Mouse (Mus musculus): Measurements from ENCODE around the gene Sirpa. TPM values are rescaled to one million over a fixed set of nuclear protein-coding genes. Genes with fewer than 3 reads are reported as not detected.

The Sirpa gene
- 1 to 10 TPM; 4.0 to 9.7 (median 5.3) TPM for total RNA-seq (2022)

DNA sequence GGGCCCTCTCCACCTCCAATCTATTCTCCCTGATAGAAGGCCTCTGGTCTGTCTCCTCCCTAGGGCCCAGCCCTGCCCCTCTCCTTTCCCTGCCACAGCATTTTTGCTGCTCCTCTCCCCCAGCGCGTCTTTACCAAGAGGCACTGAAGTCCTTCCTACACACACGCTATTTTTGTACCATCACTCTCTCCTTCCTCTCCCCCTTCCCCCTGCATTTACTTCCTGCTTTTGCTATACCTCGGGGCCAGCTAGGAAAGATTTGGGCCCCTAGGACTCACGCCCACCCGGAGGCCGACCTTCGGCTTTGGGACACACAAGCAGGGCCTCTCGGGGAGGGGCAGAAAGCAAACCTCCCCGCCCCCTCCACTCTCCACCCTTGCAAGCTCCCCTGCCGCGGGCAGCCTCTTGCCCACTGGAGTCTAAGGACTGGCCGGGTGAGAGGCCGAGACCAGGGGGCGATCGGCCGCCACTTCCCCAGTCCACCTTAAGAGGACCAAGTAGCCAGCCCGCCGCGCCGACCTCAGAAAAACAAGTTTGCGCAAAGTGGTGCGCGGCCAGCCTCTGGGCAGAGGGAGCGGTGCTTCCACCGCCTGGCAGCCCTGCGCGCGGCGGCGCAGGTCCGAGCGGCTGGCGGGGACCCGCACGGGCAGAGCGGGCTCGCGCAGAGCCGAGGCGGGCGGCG is at the start of gene Sirpa:
Gene Sirpa, plus strand, starts transcription at position 377 of the 682 bp plus-strand sequence.
- peak; percentile 64 to 70 for DNase-seq (ENCODE audit: low spot score in 2 of 2)

DNA sequence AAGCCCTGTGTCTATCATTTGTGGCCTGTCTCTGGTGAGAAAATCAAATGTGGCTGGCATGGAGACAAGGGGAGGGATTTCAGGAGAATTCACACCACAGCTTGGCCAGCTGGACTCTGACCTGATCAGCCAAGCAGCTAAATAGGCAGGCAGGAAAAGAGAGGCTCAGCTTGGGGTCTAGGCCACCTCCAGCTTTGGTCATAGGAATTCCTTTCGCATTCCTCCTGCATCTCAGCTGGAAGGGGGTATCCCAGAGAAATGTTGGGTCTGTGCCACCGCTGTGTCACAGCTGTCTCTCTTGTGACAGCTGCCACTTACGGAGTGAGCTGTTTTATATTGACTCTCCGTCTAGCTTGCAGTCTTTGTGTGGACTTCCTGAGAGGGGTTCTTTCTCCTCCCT is 48.2 kb upstream of the Sirpa start:
- no peak for DNase-seq (ENCODE audit: low spot score in 2 of 2)

DNA sequence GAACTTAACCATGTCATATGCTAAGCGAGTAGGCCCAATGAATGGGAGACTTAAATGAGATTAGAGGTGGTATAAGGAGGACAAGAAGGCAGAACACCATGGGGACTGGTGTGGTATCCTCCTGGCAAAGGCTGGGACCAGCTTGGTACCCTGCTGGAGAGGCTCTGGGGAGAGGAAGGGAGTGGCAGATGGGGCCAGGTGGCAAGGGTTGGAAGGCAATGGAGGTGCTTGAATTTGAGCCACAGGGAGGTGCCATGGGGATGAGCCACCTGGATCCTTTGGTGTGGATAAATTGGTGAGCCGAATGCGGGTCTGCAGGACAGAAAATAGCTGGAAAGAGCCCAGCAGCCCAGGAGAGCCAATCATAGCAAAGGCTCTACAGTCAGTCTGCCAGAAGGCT is 47.7 kb upstream of the Sirpa start:
- DNase-seq (ENCODE audit: low spot score in 2 of 2), result no peak

DNA sequence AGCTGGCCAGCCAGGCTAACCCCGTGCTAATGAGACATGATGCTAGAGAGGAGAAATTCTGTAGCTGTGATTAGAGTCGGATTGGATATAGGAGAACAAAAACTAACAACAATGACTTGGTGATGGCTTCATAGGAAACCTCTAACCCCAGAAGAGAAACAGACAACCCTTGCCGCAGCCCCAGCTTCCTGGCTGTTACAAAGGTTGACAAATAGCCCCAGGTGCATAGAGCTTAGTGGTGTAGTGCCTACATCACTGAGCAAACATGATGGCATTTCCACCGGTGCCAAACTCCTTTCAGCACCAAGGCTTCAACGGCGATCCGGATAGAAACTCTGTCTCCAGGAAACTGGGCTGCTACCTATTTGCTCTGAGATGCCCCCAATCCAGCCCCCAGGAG is 47.0 kb upstream of the Sirpa start:
- DNase-seq (ENCODE audit: low spot score in 2 of 2), result no peak

DNA sequence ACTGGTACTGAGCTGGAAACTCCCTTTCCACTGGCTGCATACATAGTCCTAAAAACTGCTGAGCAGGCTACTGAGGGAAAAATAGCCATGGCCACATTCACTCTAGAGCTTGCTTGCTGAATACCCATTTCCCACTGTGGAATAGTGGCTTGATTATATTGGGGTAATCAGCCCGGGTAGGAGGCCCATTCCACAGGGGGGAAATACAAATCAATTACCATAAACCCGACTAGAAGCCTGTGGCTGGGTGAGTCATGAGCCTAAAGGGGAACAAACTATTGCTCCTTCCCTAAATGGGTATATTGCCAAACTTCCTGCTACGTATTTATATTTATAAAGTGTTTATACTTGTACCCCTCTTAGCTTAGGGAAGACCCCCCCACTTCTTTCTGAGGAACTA is 45.9 kb upstream of the Sirpa start:
- no peak for DNase-seq (ENCODE audit: low spot score in 2 of 2)

DNA sequence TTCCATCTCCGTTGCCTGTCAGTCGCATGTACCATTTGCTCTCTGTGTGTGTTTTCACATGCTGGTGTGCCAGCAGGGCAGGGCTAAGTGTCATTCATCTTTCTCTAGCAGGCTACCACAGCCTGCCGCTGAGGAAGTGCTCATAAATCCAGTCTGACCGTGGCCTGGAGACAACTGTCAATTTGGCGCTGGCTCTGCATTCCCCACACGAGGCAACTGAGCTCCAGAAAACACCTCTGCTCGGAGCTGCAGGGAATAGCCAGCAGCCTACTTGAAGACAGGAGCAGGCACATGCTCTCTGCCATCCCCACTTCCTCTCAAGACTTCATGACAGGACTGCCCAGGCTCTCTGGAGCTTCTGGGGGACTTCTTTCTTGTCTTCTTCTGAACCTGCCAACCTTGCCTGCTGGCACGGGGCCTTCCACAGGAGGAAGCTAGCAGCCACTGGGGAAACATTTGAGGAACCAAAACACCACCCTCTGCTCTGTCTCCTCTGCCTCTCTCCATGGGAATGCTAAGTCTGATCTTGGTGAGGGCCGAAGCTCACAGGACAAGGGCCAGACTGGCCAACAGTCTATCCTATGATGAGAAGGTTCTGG is 43.0 kb upstream of the Sirpa start:
- peak in 1 of 2 experiments; percentile 31 for DNase-seq (ENCODE audit: low spot score in 2 of 2)

DNA sequence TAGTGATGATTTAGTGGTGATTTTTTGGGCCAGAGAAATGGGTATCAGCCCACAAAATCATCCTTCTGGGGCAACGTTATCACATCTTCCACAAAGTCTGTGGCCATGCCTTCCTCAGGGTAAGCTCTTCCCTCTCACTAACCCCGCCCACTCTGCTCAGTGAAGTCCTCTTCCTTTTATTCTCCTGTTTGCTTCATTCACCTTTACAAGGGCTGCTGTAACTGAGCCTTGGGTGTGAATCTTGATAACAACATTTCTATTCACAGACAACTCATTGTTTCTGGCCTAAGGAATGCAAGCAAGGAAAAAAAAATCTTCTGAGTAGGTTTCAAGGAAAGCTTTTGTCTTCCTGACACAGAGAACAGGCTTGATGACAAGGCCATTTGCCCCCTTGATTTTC is 41.9 kb upstream of the Sirpa start:
- DNase-seq (ENCODE audit: low spot score in 2 of 2), result no peak

DNA sequence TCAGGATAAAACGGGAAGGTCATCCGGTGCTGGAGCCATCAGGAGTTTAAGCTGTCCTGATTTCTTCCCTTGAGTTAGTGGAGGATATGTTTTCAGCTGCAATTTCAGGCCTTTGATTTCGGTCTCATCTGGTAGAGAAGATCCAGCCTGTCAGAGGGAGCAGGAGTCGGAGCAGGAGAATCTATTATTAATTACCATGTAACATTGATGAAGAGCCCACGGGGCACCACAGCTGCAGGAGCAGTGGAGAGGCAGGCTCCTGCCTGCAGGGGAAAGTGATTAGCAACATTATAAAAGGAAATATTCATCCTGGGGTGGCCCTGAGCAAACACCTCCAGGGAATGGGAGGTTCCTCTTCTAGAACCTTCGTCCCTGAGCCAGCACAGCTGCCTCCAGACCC is 36.6 kb upstream of the Sirpa start:
- no peak for DNase-seq (ENCODE audit: low spot score in 2 of 2)

DNA sequence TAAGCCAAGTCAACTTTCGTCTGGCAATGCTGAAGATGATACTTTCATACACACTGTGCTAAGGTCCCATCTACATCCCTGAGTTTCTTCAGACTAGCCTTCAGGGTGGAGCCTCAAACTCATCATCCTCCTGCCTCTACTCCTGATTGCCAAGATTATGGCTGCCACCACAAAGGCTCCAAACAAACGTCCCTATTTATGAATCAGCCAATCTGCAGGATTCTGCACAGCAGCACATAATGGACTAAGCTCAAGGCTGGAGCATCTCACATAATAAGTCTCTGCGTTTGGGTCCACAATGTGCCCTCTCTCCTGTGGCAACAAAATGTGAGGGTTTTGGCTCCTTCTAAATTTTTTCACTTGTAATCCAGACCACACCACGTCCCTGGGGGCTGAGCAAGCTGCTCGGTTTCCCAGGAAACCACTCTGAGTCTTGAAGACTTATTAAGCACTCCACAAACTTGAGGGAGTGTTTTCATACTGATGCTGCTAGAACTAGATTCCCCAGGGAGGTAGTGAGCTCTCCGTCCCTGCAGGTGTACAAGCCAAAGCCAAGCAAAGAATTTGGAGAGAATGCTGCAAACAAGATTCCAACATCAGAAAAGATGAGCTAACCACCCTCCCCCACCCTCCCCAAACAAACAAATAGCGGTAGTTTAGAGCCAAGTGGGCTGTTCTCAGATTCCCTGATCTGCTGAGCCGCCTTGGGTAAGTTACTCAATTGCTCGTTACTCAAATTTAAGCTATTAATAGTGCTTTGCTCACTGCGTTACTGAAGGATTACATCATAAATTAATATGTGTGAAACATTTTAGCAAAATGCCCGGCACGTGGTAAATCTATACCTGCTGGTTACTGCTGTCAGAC is 34.4 kb upstream of the Sirpa start:
- DNase-seq (ENCODE audit: low spot score in 2 of 2), result peak; percentile 44 to 57

DNA sequence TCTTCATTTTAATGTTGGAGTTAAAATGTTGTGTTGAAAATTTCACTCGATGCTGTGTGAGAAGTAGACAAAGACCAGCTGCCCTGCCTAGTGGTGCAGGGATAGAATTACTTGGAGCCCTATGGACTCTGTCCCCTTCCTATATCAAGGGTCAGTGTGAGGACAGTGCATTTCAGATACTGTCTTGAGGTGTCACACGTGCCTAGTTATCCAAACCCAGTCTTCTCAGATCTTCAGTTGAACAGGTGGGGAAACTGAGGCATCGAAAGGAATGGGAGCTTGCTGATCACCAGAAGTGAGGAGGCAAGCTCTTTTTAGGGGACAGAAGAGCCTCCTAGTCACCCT is 33.8 kb upstream of the Sirpa start:
- DNase-seq (ENCODE audit: low spot score in 2 of 2), result no peak

DNA sequence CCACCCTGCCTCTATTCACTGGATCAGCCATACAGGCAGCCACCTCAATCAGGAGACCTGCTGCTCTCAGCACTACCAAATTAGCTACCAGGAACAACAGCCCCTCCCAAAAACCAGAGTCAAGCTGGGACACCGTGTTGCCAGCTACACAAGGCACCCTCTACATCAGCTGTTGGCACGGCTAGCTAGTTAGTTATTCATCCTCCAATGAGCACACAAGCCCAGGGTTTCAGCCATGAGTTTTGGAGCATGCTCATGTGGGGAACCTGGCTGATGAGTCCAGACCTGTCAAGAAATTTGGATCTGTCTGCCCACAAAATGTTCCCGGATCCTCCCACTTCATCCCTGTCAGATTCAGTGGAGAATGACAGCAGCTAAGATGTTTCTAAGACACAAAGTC is 30.8 kb upstream of the Sirpa start:
- DNase-seq (ENCODE audit: low spot score in 2 of 2), result no peak

DNA sequence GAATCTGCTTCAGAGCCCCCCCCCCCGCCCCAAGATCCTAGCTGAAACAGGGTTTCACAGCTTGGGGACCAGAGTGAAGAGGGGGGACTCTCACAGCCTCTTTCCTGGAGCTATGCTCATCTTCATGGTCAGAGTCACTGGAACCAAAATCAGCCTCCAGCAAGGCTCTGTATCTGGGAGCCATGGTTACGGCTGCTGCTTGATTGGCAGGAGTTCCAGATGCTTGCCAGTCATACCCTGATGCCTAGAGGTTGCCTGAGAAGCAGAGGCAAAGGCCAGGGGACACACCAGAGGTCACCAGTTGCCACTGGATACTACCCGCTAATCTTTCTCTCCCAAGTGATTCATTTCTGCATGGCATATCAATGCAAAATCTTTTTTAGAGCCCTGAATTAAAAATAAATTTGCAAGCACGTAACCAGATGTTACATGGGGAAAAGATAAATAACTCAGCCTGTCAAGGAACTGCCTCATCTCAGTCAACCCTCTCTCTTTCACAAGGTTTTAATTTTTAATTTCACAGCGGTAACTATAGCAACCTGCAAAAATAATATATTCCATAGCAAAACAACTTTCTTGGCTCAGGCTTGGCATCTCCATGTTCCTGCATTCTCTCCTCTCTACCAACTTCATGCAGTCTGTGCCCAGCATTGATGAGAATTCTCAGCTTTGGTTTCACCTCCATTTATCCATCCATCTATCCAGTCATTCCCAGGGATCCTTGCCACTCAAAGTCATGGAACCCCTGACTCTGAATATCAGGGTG is 28.5 kb upstream of the Sirpa start:
- no peak for DNase-seq (ENCODE audit: low spot score in 2 of 2)

DNA sequence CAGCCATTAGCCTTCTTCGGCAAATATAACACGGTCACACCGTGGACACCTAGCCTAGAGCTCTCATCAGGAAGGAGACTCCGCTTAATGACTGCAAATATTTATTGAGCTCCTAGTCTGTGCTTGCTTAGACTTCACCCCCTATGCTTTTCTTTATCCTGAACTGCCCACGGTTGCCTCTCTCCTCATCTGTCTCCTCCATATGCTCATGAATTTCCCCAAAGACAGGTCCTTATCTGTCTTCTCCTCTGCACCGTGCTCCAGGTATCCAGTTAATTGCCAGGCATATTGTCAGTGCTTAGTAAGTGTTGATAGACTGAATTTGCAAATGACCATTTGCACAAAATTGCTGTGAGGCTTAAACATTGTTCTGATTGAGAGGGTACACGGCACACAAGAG is 23.5 kb upstream of the Sirpa start:
- DNase-seq (ENCODE audit: low spot score in 2 of 2), result no peak

DNA sequence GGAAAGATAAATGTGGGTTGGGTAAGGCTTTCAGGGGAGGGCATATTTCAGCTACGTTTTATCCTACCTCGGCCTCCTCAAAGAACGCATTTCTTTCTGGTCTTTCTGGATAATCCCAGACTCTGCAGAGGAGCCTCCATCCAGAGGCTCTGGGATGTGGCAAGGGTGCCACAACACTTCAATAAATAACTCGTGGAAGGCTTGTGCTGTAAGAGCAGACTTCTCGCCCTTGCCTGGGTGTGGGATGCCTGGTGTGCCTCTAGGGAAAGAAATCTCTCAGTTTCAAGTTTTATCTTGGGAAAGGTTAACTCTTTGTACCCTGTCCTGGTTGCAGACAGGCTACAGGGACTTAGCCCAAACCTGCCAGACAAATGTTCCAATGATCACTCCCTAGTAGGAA is 23.1 kb upstream of the Sirpa start:
- DNase-seq (ENCODE audit: low spot score in 2 of 2), result no peak

DNA sequence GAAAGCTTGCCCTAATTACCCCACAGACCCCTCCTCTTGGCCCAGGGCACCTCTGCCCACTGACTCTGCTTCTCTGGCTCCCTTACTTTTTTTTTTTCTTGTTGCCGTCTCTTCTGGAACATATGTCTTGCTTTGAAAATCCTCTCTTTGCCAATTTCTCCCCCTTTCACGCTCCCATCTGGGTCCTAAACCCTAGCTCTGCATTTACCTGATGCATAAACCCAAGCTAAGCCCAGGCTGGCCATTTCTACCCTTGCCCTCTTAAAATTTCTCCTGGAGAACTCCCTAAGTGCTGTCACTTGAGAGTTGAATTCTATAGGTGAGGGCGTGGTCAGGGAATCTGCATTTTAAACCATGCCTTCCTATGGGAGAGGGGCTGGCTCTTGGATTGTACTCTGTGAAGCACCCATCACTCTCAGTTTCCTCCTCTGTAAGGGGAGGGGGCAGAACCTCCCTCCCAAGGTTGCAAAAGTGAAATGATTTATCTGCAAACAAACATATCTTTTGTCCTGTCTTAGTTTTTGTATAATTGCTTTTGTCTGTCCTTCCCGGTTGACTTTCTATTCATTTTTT is 18.8 kb upstream of the Sirpa start:
- DNase-seq (ENCODE audit: low spot score in 2 of 2), result no peak

DNA sequence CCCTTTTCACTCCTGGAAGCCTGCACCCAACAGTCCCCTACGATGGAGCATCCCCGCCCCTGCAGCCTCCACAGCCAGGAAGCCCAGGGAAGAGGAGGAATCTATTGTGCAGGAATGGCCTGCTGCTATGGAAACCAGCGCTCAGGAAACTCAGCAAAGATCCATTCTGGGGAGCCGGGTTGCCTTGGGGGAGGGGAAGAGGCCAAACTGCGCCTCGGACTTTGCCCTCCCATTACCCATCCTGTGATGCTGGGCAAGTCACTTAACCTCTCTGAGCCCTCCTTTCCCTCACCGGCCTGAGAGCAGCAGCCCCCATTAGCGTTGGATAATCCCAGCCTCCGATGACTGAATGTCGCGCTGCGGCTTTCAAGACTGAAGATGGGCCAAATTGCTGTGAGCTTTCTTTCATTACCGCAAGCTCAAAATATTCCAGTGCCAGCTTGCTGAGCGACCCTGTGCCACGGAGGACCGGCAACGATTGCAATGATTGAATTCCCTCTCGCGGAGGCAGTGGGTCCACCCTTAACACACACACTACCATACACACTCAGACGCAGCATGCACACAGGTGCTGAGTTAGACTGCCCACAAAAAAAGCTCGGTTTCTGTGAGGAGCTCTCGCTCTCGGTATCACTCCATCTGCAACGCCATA is 18.1 kb upstream of the Sirpa start:
- DNase-seq (ENCODE audit: low spot score in 2 of 2), result no peak

DNA sequence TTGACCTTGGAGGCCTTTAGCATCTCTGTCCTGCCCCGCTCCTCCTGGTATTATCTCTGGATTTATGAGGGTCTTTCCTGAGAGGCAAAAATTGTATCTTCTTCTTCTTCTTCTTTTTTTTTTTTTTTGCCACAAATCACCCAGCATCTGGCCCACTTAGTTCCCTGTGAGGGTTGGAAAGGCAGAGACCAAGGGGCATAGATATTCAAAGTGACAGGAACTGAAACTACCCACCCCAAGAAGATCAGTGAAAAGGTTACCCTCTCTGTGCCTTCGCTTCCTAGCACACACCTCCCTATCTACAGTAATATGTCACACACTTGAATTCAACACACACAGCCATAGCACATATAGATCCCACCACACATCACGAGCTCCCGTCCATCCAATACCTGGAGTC is 17.5 kb upstream of the Sirpa start:
- no peak for DNase-seq (ENCODE audit: low spot score in 2 of 2)

DNA sequence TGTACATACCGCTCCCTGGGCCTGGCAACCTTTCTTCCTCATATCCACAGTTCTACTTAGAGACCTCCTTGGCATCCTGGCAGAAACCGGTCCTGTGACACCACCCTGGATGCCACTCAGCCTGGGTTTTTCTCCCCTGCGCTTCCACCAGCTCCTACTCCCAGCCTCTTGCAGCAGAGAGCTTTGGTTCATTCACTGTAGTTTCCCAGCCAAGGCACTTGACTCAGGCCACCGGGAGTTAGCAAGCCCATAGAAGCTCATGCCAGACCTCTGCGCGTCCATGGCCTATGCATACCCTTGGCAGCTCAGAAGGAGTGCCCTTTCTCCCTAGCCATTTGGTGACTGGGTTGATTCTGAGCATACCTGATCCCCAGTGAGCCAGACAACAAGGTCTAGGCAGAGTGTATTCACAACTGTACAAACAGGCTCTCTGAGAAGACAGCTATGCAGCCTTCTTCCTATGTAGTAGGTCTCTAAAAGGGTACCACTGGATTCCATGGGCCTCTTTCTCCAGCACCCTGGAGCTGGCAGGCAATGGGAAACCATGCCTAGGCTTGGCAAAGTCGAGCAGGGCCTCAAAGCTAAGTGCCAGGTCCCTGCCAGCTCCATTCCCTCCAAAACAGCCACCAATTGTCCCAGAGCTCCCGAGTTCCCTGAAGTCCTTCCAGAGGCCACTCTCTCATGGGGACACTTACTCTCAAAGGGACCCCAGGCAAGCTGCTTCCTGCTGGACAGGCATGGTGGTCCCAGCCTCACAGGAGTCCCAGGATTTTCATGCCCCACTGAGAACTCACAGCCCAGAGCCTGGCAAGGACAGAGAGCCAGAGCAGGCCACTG is 15.8 kb upstream of the Sirpa start:
- DNase-seq (ENCODE audit: low spot score in 2 of 2), result no peak

DNA sequence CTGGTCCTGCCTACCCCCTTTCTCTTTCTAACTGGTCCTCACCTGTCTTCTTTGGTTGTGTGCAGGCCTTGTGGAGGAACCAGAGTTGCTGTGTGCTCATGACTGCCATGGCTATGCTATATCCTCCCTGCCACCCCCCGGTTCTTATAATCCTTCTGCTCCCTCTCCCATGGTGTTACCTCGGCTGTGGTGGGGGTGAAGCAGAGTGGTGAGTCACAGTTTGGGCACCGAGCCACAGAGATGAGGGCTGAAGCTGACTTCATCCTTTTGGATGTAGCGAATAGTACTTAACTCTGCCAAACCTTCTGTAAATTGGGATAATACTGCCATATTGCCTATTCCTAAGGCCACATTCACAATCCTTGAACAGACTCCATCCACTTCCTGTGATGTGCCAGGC is 12.0 kb upstream of the Sirpa start:
- DNase-seq (ENCODE audit: low spot score in 2 of 2), result no peak

DNA sequence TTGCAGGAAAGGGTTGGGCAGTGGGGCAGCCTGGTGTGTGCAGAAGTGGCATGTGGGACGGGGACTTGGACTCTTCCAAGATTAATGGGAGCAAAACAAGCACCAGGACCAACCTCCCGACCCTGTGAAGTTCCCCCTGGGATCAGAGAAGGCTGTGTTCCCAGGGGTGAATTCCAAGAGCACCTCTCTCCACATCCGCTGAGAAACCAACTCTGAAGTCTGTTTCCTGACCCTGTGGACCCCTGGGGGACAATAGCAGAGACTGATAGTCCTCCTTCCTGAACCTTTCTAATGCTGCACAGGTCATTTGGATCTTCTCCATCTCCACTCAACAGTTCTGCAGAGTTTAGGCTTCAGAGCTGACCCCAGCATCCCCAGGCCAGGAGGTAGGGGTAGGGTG is 10.8 kb upstream of the Sirpa start:
- no peak for DNase-seq (ENCODE audit: low spot score in 2 of 2)

Measured in gastrocnemius, adult 8-10 months (tissue).